Mouse (Mus musculus) heart, postnatal 0 days (tissue): ENCODE data around the gene Pcbp3.

Experiments used
- CTCF ChIP-seq: IDR thresholded peaks from 2 replicates; pipeline ENCODE4 v1.5.1; 2016; ENCODE audit warnings: antibody characterized with exemption, control low read depth, low read depth
- EP300 ChIP-seq: IDR thresholded peaks from 2 replicates; pipeline ENCODE4 v1.6.1; 2016; ENCODE audit warnings: antibody characterized with exemption, low read depth

- TF ChIP-seq CTCF, result no peak
- no peak for TF ChIP-seq EP300
Observed at GRCm38 (mm10) chr10:76789885-76790284, 171.8 kb downstream of the Pcbp3 start.
